Mouse (Mus musculus) embryonic facial prominence, embryonic 14.5 days (tissue): ENCODE data around the gene Rab27a. TPM values are rescaled to one million over a fixed set of nuclear protein-coding genes. Genes with fewer than 3 reads are reported as not detected.

Experiments used
- ATAC-seq: fragments of 200-750 bp; cut with Nextera tagmentation; 2 replicates; pipeline ENCODE4 v1.8.0; 2017; ENCODE audit warnings: low read depth, moderate number of reproducible peaks, moderate TSS enrichment
- DNase-seq: peaks from one replicate; pipeline ENCODE4 v3.0.0-alpha.2; 2015; ENCODE audit warnings: low spot score
- H3K27ac ChIP-seq: fragments of 300-500 bp; sonication (generic); replicated peaks from 2 replicates; pipeline ENCODE4 v1.5.1; 2014; ENCODE audit warnings: low read depth, mild to moderate bottlenecking, low read length, moderate library complexity
- H3K27me3 ChIP-seq: fragments of 300-500 bp; sonication (generic); replicated peaks from 2 replicates; pipeline ENCODE4 v1.6.1; 2014; ENCODE audit warnings: low read length; ENCODE audit not compliant: control insufficient read depth, insufficient read depth
- H3K36me3 ChIP-seq: fragments of 300-500 bp; sonication (generic); 2 replicates; pipeline ENCODE4 v1.6.1; 2014; ENCODE audit warnings: low read length, mixed read lengths; ENCODE audit not compliant: control insufficient read depth, insufficient read depth
- H3K4me1 ChIP-seq: fragments of 300-500 bp; sonication (generic); 2 replicates; pipeline ENCODE4 v1.6.1; 2014; ENCODE audit warnings: antibody characterized with exemption, low read length; ENCODE audit not compliant: control insufficient read depth, insufficient read depth
- H3K4me2 ChIP-seq: fragments of 300-500 bp; sonication (generic); 2 replicates; pipeline ENCODE4 v1.6.1; 2014; ENCODE audit warnings: low read depth, mild to moderate bottlenecking, low read length, moderate library complexity, mixed read lengths
- H3K4me3 ChIP-seq: fragments of 300-500 bp; sonication (generic); 2 replicates; pipeline ENCODE4 v1.5.1; 2014; ENCODE audit warnings: low read depth, mild to moderate bottlenecking, low read length
- H3K9ac ChIP-seq: fragments of 300-500 bp; sonication (generic); 2 replicates; pipeline ENCODE4 v1.6.1; 2014; ENCODE audit warnings: low read depth, mild to moderate bottlenecking, low read length, moderate library complexity, mixed read lengths
- H3K9me3 ChIP-seq: fragments of 300-500 bp; sonication (generic); 2 replicates; pipeline ENCODE4 v1.6.1; 2016; ENCODE audit warnings: low read length; ENCODE audit not compliant: control insufficient read depth
- WGBS: fragments of 180-500 bp; shearing (Covaris S2); extraction: QIAGEN DNeasy Blood & Tissue Kit; methylation state at CpG from one replicate; pipeline ENCODE4 v1.1.7; 2014; 5-methylcytosine and 5-hydroxymethylcytosine counted together
- polyA plus RNA-seq: library from polyadenylated mRNA; unstranded; fragments of >200 nt; fragmentation: Nextera tagmentation; extraction: Ambion mirVana; gene quantifications from 2 replicates; pipeline ENCODE4 v1.2.1, GENCODE M21; 2014

Rab27a gene
- 2.1 and 2.5 TPM in 2 replicates for polyA plus RNA-seq

GRCm38 (mm10) chr9:73044146-73045079 lies at the start of gene Rab27a:
Rab27a (plus strand) TSS chr9:73044854.
- H3K4me1 ChIP-seq, result peaks cover 16% of the 10 kb centered on the region
- H3K27ac ChIP-seq, result 0 out of 2 replicates have a peak within 1 kb of the TSS, but pooled peaks have one; percentile 21

GRCm38 (mm10) chr9:72996167-72996566 lies 48.5 kb upstream of the Rab27a start:
- H3K36me3 ChIP-seq, result no peaks in the 10 kb centered on the region
- H3K4me1 ChIP-seq, result no peaks in the 10 kb centered on the region
- H3K4me3 ChIP-seq, result no peak overlapping the region
- H3K27me3 ChIP-seq, result no peaks in the 10 kb centered on the region
- no peak overlapping the region for H3K9ac ChIP-seq
- DNase-seq, result no peak
- H3K9me3 ChIP-seq, result no peaks in the 10 kb centered on the region
- no peak overlapping the region for H3K4me2 ChIP-seq
- ATAC-seq, result no peak
- H3K27ac ChIP-seq, result no peak overlapping the region

More at GRCm38 (mm10) chr9:73044146-73045079, at the start of gene Rab27a:
- under 1% methylated on average over 41 of the region's 41 CpGs for WGBS
- DNase-seq (peak; percentile 92), ATAC-seq (peak; percentile 71)
- peak within 1 kb of the TSS; percentile 98 for H3K4me2 ChIP-seq
- no peaks in the 10 kb centered on the region for H3K27me3 ChIP-seq
- H3K36me3 ChIP-seq, result no peaks in the 10 kb centered on the region
- H3K9ac ChIP-seq, result peak within 1 kb of the TSS; percentile 70
- H3K4me3 ChIP-seq, result peak within 1 kb of the TSS; percentile 52
- H3K9me3 ChIP-seq, result no peaks in the 10 kb centered on the region

GRCm38 (mm10) chr9:72996806-72997205 lies 47.8 kb upstream of the Rab27a start:
- no peak overlapping the region for H3K9ac ChIP-seq
- H3K4me3 ChIP-seq, result no peak overlapping the region
- H3K9me3 ChIP-seq, result no peaks in the 10 kb centered on the region
- 62% methylated on average over 7 of the region's 7 CpGs for whole genome bisulfite sequencing
- ATAC-seq (no peak), DNase-seq (no peak)
- H3K27ac ChIP-seq, result no peak overlapping the region
- no peaks in the 10 kb centered on the region for H3K27me3 ChIP-seq
- H3K4me2 ChIP-seq, result no peak overlapping the region
- 0 out of 2 replicates have a peak, but pooled peaks cover 6% of the 10 kb centered on the region for H3K36me3 ChIP-seq
- no peaks in the 10 kb centered on the region for H3K4me1 ChIP-seq

GRCm38 (mm10) chr9:73000487-73000886 lies 44.2 kb upstream of the Rab27a start:
- WGBS, result 66% methylated on average over 2 of the region's 2 CpGs
- H3K27me3 ChIP-seq, result no peaks in the 10 kb centered on the region
- H3K4me2 ChIP-seq, result no peak overlapping the region
- H3K4me1 ChIP-seq, result no peaks in the 10 kb centered on the region
- H3K4me3 ChIP-seq, result no peak overlapping the region
- peaks cover 19% of the 10 kb centered on the region; the same call in 1 of the 2 replicates for H3K36me3 ChIP-seq
- no peak overlapping the region for H3K27ac ChIP-seq
- no peak for ATAC-seq
- no peak for DNase-seq
- no peak overlapping the region for H3K9ac ChIP-seq
- no peaks in the 10 kb centered on the region for H3K9me3 ChIP-seq

DNA sequence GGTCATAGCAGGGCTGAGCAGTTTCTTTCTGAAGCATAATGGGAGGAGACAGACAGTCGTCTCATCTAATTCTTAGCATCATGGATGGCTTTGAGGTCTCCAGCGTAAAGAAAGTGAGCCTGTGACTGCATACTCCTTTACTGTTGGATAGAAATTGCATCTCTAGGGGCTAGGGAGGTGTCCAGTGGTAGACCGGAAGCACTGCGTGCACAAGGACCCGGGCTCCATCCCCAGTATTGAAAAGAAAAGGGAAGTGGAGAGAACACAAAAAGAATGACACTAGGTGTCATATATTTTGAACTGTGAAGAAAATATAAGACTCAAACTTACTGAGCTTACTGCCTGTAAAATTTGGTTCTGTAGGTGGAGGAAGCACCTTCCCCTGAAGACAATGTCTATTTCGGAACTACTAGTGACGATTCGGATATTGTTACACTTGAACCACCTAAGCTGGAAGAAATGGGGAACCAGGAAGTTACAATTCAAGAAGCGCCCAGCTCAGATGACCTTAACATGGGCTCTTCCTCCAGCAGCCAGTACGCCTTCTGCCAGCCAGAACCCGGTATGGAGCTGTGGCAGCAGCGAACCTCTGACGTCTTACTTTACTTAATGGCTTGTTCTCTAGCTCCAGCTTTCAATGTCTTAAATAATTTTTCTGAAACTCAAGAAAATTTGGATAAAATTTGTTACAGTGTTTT lies 43.2 kb upstream of the Rab27a start:
- no peak for ATAC-seq
- WGBS, result 88% methylated on average over 13 of the region's 13 CpGs

GRCm38 (mm10) chr9:73002177-73002576 lies 42.5 kb upstream of the Rab27a start:
- Histone ChIP-seq H3K27ac (no peak overlapping the region), H3K27me3 (no peaks in the 10 kb centered on the region), H3K9ac (no peak overlapping the region), H3K4me1 (no peaks in the 10 kb centered on the region), H3K9me3 (no peaks in the 10 kb centered on the region), H3K4me3 (no peak overlapping the region), H3K4me2 (no peak overlapping the region), H3K36me3 (peaks cover 29% of the 10 kb centered on the region)
- DNase-seq (no peak), ATAC-seq (no peak)
- 73% methylated on average over 3 of the region's 3 CpGs for WGBS

More for the DNA sequence above, 43.2 kb upstream of the Rab27a start:
- Histone ChIP-seq H3K36me3 (peaks cover 28% of the 10 kb centered on the region), H3K27ac (no peak overlapping the region), H3K4me1 (no peaks in the 10 kb centered on the region), H3K9ac (no peak overlapping the region), H3K4me2 (no peak overlapping the region), H3K27me3 (no peaks in the 10 kb centered on the region), H3K9me3 (no peaks in the 10 kb centered on the region), H3K4me3 (no peak overlapping the region)
- no peak for DNase-seq

GRCm38 (mm10) chr9:73004076-73004475 lies 40.6 kb upstream of the Rab27a start:
- Histone ChIP-seq H3K9ac (no peak overlapping the region), H3K27me3 (no peaks in the 10 kb centered on the region), H3K4me1 (no peaks in the 10 kb centered on the region), H3K4me3 (no peak overlapping the region), H3K4me2 (no peak overlapping the region), H3K27ac (no peak overlapping the region), H3K9me3 (no peaks in the 10 kb centered on the region), H3K36me3 (peaks cover 29% of the 10 kb centered on the region)
- WGBS, result 82% methylated on average over 8 of the region's 8 CpGs
- ATAC-seq (no peak), DNase-seq (no peak)

DNA sequence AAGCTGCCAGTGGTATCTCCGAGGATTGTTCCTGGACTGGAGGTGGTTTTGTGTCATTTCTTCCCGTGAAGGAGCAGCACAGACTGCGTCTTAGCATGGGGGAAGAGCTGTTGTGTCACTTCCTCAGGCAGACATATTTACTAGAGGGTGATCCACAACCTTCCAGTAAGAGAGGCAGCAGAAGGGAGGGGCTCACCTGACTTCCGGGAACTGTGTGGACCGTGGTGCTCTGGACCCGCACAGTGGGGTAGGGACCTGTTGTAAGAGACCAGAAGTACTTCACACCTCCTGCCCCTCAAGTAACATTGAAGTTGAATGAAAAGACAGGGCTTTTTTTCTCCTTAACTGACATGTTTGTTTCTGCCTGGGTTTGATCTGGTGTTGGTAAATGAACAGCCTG lies 39.5 kb upstream of the Rab27a start:
- no peak for DNase-seq
- no peaks in the 10 kb centered on the region for H3K27me3 ChIP-seq
- H3K4me2 ChIP-seq, result no peak overlapping the region
- H3K27ac ChIP-seq, result no peak overlapping the region
- H3K9me3 ChIP-seq, result no peaks in the 10 kb centered on the region
- WGBS, result 82% methylated on average over 6 of the region's 6 CpGs
- ATAC-seq, result no peak
- H3K36me3 ChIP-seq, result peaks cover 29% of the 10 kb centered on the region
- no peak overlapping the region for H3K4me3 ChIP-seq
- no peaks in the 10 kb centered on the region for H3K4me1 ChIP-seq
- no peak overlapping the region for H3K9ac ChIP-seq
